Mouse (Mus musculus) kidney, adult 9 months (tissue): ENCODE measurements around the gene H6pd.

Experiments
- DNase-seq: peaks from one replicate; pipeline ENCODE4 v3.0.0; 2022

H6pd gene

DNA sequence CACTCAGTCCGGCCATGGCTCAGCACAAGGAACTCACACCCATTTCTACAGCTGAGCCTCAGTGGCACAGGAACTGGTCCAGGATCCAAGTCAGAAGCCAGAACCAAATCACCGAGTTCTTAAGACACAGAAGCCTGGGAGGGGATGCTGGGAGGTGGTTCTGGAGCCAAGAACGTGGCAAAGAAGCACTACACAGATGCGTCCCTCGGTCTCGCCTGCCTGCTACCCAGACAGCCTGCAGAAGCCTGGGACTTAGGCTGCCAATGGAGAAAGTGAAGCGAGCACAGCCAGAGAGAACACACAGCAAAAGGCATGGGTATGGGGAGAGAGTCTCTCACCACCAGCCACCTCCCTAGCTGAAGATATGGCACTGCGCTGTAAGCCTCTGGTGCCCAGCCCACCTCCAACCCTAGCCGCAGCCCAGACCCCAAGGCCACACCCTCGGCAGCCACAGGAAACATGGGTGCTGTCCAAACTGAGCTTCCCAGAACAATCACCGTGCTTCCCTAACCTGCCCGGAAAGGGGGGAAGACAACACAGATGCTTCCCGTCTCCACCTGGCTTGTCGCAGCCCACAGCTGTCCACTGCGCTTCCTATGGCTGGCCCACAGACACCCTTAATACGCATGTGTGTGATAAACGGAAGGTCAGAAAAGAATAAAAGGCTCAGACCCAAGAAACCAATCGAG is 67.6 kb downstream of the H6pd start:
- no peak for DNase-seq

DNA sequence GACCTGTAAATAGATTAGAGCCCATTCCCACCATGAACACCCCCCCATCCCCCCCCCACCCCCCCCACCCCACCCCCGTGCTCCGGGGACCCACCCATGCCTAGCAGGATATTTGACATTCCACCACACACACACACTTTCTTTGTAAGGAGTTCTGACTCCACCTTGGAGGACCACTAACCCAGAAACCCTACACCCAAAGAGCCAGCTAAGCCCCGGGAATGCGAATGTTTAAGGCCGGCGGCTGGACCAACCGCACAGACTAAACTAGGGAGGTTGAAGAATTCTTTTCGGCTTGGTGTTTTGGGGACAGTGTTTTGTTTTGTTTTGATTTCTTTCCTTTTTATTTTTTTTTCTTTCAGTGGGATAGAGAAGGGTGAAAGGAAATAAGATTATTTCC is 70.1 kb downstream of the H6pd start:
- DNase-seq, result no peak

DNA sequence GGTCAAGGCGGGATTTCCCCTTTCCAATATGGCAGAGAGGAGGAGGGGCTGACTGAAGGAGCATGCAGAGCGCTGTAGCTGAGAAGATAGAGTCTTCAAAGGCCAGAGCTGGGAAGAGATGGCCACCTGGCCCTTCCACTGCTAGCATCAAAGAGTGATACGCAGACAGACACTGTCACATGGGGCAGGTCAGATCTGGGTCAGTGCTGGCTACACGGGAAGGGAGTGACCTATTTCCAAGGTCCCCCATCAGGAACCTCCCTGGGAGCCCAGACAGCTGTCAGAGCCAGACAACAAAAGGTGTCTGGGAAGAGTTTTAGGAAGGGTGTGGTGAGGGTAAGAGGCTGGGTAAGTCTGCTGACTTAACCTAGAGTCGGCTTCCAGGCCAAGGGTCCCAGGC is 71.9 kb downstream of the H6pd start:
- no peak for DNase-seq

DNA sequence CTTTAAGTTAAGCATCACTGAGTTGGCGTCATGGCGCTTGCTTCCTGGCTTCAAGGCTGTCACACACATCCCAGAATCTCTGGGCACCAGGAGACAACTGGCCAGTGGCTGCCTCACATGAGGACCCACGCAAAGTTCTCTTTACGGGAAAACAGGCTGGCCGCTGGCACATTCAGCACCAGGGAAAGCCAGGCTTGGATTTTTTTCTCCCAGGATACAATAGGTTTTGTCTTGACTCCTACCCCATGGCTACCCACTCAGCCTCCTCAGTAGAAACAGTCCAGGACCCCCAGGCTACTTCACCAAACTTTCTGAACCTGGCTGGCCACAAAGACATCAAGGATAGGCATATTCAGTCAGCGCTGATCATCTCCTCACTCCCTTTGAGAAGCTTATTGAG is 73.4 kb downstream of the H6pd start:
- DNase-seq, result no peak

DNA sequence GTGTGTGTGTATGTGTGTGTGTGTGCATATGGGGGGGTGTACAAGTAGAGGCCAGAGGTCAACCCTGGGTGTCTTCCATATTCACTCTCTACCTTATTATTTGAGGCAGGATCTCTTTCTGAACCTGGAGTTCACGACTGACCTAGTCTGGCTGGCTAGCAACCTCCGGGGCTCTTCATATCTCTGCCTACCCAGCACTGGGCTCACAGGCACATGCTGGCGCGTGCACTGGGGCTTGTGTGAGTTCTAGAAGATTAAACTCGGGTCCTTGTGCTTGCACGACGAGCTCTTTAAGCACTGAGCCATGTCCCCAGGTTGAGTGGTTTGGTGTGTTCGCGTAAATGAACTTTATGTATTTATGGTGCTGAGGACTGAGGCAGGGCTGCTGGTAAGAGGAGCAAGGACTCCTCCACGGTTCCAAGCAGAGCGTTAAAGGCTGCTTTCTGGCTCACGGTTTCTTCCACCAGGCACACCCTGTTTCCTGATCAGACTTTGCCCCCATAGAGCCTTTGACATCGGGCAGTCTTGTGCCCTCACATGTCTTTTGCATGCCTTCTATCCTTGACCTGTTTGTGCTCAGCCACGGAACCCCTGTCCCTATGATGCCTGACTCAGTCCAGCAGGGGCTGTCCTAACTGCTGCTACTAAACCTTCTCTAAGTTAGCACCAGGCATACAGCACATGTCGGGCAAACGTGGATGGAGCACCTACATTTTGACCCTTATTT is 75.1 kb downstream of the H6pd start:
- no peak for DNase-seq

DNA sequence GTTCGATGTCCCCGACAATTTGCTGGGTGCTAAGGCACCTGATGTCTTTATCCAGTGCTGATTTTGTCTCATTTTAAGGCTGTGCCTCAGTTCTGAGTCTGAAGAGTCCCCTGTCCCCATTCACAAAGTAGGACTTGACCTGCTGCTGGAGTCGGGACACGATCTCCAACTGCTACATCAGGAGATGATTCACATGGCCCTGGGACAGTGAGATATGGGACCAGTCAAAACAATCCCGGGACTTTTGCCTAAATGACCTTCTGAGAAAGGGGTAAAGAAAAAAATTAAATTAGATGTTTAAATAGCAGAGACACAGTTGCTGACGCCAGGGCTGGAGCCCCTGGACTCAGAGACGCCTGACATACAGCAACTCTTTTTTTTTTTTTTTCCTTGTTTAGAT is 75.8 kb downstream of the H6pd start:
- no peak for DNase-seq

DNA sequence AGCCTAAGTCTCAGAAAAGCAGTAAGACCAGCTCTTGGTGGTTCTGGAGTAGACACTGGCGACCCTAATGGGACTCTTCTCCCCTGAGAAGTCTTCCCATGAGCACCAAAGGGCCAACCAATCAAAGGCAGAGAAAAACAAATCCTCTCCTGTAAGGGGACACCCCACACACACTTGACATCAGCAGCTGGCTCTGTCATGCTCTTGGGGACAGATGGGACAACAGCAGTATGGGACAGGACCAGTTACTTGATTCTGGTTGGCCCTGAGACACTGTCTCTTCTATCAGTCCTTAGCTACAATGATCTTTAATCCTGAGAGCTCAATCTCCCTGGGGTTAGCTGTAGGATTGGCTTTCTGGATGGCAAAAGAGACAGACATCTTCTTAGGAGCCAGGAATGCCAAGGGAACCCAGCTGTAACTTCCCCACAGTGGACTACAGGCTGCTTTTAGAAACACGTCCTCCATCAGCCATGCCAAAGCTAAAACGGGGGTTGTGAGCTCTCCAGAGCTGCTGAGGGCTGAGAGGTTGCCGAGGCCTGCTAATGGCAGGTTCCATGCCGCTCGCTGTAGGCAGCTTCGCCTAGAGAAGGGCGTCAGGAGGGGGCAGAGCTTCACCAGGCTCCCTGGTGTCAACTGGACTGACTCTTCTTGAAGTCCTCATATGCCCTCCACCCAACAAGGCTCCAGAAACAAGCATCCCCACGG is 76.6 kb downstream of the H6pd start:
- no peak for DNase-seq

DNA sequence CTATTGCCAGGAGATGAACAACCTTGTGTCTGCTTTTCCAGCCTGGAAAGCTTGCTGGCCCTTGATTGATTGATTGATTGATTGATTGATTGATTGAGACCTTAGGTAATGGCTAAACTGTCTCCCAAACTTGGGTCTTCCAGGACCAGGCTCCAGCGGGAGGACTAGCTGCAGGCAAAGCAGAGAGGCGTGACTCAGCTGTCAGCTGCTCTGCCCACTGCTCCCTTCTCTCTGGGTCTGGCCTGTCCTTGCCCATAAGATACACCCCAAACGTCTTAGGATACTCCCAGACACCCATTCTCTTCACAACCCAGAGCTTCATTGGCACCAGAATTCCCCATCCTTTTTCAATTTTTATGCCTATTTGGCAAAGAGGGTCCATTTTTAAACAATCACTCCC is 78.1 kb downstream of the H6pd start:
- no peak for DNase-seq
